25 mouse cellular contexts compared by ENCODE assay signal in the genomic region with DNA sequence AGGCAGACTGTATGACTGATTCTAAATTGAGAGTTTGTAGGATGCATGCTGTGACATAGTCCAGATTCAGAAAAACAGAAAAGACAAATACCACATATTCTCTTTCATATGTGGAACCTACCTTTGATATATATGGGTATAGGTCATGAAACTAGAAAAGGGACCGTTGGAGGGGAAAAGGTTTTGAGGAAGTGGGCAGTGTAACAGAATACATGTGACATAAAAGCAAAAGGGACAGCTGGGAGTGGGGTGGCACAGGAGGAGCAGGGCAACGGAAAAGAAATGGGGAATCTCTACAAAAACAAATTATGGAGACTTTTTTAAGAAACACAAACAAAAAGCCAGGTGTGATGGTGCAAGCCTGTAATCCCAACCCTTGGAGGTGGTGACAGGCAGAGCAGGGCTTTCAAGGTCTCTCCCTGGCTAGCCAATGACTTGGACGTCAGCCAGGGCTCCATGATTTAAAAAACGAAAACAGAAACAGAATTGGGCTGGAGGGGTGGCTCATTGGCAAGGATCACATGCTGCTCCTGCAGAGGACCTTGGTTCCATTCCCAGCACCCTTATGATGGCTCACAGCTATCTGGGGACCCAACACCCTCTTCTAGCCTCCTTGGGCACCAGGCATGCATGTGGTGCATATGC. TPM values are rescaled to one million over a fixed set of nuclear protein-coding genes. Genes with fewer than 3 reads are reported as not detected.
A peak's percentile ranks its signal among the peaks of the same experiment; 100 is the strongest.
DNase-seq lines count a peak whose midpoint lies in the region; ATAC-seq and TF ChIP-seq lines count a peak whose summit lies in the region.
"Had no signal": no experiment of that assay in that cellular context is flagged by ENCODE, and none has a peak within 500 bp of the region (broad histone marks: within the 10 kb centered on the region; RNA-seq: fewer than 3 reads in every experiment).

No protein-coding gene starts in this region.

- H3K27ac ChIP-seq in bone marrow, adult 2 months (ENCODE audit: control insufficient read depth, insufficient read depth, low read depth, low read length, poor library complexity), result peak overlapping the region; percentile 78
- H3K27ac ChIP-seq: embryonic facial prominence, embryonic 15.5 days; heart, adult 2 months; heart, embryonic 13.5 days; hindbrain, embryonic 12.5 days; layer of hippocampus, adult 2 months; liver, embryonic 14.5 days; lung, embryonic 15.5 days; neural tube, embryonic 15.5 days had no signal

- 15% methylated on average over 4 of the region's 4 CpGs for WGBS in bone marrow, adult 2 months

- H3K4me3 ChIP-seq in bone marrow, adult 2 months (replicated peaks; ENCODE audit: control insufficient read depth, low read depth, low read length), result no peak overlapping the region
- H3K4me3 ChIP-seq: embryonic facial prominence, embryonic 15.5 days; heart, adult 2 months; heart, embryonic 13.5 days; hindbrain, embryonic 12.5 days; layer of hippocampus, adult 2 months; lung, embryonic 15.5 days; neural tube, embryonic 15.5 days had no signal

- no peak for TF ChIP-seq CTCF in bone marrow, adult 2 months (IDR thresholded peaks at IDR 0.05; ENCODE audit: control insufficient read depth, insufficient read depth, low read length)

- TF ChIP-seq POLR2A in bone marrow, adult 2 months (IDR thresholded peaks at IDR 0.05; ENCODE audit: borderline replicate concordance, control insufficient read depth, low read depth, low read length), result no peak

- ATAC-seq in megakaryocyte, adult 5-6 weeks (ENCODE audit: poor library complexity, severe bottlenecking), result peak; percentile 72
- ATAC-seq: forebrain, embryonic 14.5 days; intestine, postnatal 0 days had no signal

- peaks cover 1% of the 10 kb centered on the region; the same call in 1 of the 2 replicates for H3K4me1 ChIP-seq in bone marrow, adult 2 months (ENCODE audit: control insufficient read depth, insufficient read depth, low read length)
- H3K4me1 ChIP-seq: embryonic facial prominence, embryonic 15.5 days; heart, embryonic 13.5 days; hindbrain, embryonic 12.5 days; lung, embryonic 15.5 days; neural tube, embryonic 15.5 days had no signal

- DNase-seq in cerebellum, postnatal 10 days, result peak; percentile 16 to 33
- DNase-seq in cerebellum, adult 9-11 months, result no peak
- DNase-seq in A20 (ENCODE audit: low read depth, low spot score), result peak; percentile 56
- no peak for DNase-seq in urinary bladder, postnatal 4 days (ENCODE audit: low spot score in 2 of 2)
- no peak for DNase-seq in neural tube, embryonic 10.5 days (ENCODE audit: extremely low spot score, low spot score)
- DNase-seq: cerebellum, adult 18-20 months; gastrocnemius, postnatal 14 days; heart, adult 2 months; heart, postnatal 14 days; kidney, postnatal 25 days; lung, postnatal 4 days; right cerebral cortex, adult 18-20 months; right cerebral cortex, postnatal 4 days; thymus, postnatal 14 days had no signal

RNA-seq across cellular contexts. Expression of gene Ube2a, which starts 30.2 kb away (rescaled TPM):
- 19.7 and 50.9 TPM in 2 replicates for polyA plus RNA-seq in bone marrow, adult 2 months (2011; ENCODE audit: insufficient read depth, insufficient read length, low replicate concordance, missing spikeins)
- total RNA-seq in megakaryocyte, adult 5-6 weeks (2015), result 97.6 and 104 TPM in 2 replicates
- total RNA-seq in megakaryocyte, adult 5-6 weeks (2017), result 19.8 and 22.7 TPM in 2 replicates

RNA-seq across cellular contexts. Expression of gene C330007P06Rik, which starts 30.4 kb away (rescaled TPM):
- polyA plus RNA-seq in bone marrow, adult 2 months (2011; ENCODE audit: insufficient read depth, insufficient read length, low replicate concordance, missing spikeins), result 10.4 and 11.4 TPM in 2 replicates
- total RNA-seq in megakaryocyte, adult 5-6 weeks (2015), result 23.8 and 25.9 TPM in 2 replicates
- 51.9 and 59.1 TPM in 2 replicates for total RNA-seq in megakaryocyte, adult 5-6 weeks (2017)

RNA-seq across cellular contexts. Expression of gene Slc25a5, which starts 48.0 kb away (rescaled TPM):
- polyA plus RNA-seq in bone marrow, adult 2 months (2011; ENCODE audit: insufficient read depth, insufficient read length, low replicate concordance, missing spikeins), result 102 and 183 TPM in 2 replicates
- 699 and 817 TPM in 2 replicates for total RNA-seq in megakaryocyte, adult 5-6 weeks (2015)
- 576 and 610 TPM in 2 replicates for total RNA-seq in megakaryocyte, adult 5-6 weeks (2017)

RNA-seq across cellular contexts. Expression of gene Nkrf, which starts 59.2 kb away (rescaled TPM):
- 1.7 and 3.4 TPM in 2 replicates for polyA plus RNA-seq in bone marrow, adult 2 months (2011; ENCODE audit: insufficient read depth, insufficient read length, low replicate concordance, missing spikeins)
- 6.4 and 6.6 TPM in 2 replicates for total RNA-seq in megakaryocyte, adult 5-6 weeks (2015)
- 3.2 and 8.0 TPM in 2 replicates for total RNA-seq in megakaryocyte, adult 5-6 weeks (2017)

Comparison
In these comparisons a context has a peak if more than half of its experiments do, and no peak if none do; other contexts are left out.
1. DNase-seq: peak in cerebellum, postnatal 10 days (2 of 2) and A20 (single experiment); none in cerebellum, adult 9-11 months (single experiment), urinary bladder, postnatal 4 days (0 of 2) and neural tube, embryonic 10.5 days (single experiment).